Mouse (Mus musculus) neural tube, embryonic 15.5 days (tissue): ENCODE data around the gene Vav1. TPM values are rescaled to one million over a fixed set of nuclear protein-coding genes. Genes with fewer than 3 reads are reported as not detected.
A peak's percentile ranks its signal among the peaks of the same experiment; 100 is the strongest.
"Not testable (repeated sequence)": the region's sequence is repeated elsewhere in the genome, so short reads cannot be mapped to it uniquely, and the experiment has no call there.

ENCODE experiments used
- ATAC-seq: fragments of 200-750 bp; cut with Nextera tagmentation; 2 replicates; pipeline ENCODE4 v1.8.0; 2017; ENCODE audit warnings: mild to moderate bottlenecking, moderate TSS enrichment, moderate library complexity; ENCODE audit not compliant: low FRiP score
- H3K27ac ChIP-seq: fragments of 300-500 bp; sonication (generic); replicated peaks from 2 replicates; pipeline ENCODE4 v1.5.1; 2015; ENCODE audit warnings: mild to moderate bottlenecking, inconsistent platforms
- H3K27me3 ChIP-seq: fragments of 300-500 bp; sonication (generic); replicated peaks from 2 replicates; pipeline ENCODE4 v1.6.1; 2015; ENCODE audit warnings: inconsistent platforms
- H3K36me3 ChIP-seq: fragments of 300-500 bp; sonication (generic); 2 replicates; pipeline ENCODE4 v1.6.1; 2015; ENCODE audit warnings: inconsistent platforms
- H3K4me1 ChIP-seq: fragments of 300-500 bp; sonication (generic); 2 replicates; pipeline ENCODE4 v1.6.1; 2015; ENCODE audit warnings: inconsistent platforms
- H3K4me2 ChIP-seq: fragments of 300-500 bp; sonication (generic); 2 replicates; pipeline ENCODE4 v1.6.1; 2015; ENCODE audit warnings: inconsistent platforms, mild to moderate bottlenecking, moderate library complexity
- H3K4me3 ChIP-seq: fragments of 300-500 bp; sonication (generic); replicated peaks from 2 replicates; pipeline ENCODE4 v1.5.1; 2015; ENCODE audit warnings: mild to moderate bottlenecking, inconsistent platforms
- H3K9ac ChIP-seq: fragments of 300-500 bp; sonication (generic); replicated peaks from 2 replicates; pipeline ENCODE4 v1.6.1; 2015; ENCODE audit warnings: mild to moderate bottlenecking, inconsistent platforms
- H3K9me3 ChIP-seq: fragments of 300-500 bp; sonication (generic); replicated peaks from 2 replicates; pipeline ENCODE4 v1.6.1; 2016; ENCODE audit warnings: inconsistent platforms
- WGBS: fragments of 180-500 bp; shearing (Covaris S2); methylation state at CpG from one replicate; pipeline ENCODE4 v1.1.7; 2015; ENCODE audit warnings: mixed read lengths; 5-methylcytosine and 5-hydroxymethylcytosine counted together
- polyA plus RNA-seq: library from polyadenylated mRNA; unstranded; fragments of >200 nt; fragmentation: Nextera tagmentation; extraction: Ambion mirVana; gene quantifications from 2 replicates; pipeline ENCODE4 v1.2.1, GENCODE M21; 2015

The Vav1 gene
- polyA plus RNA-seq, 1 experiment from 2014 or later, result 1.6 TPM

DNA sequence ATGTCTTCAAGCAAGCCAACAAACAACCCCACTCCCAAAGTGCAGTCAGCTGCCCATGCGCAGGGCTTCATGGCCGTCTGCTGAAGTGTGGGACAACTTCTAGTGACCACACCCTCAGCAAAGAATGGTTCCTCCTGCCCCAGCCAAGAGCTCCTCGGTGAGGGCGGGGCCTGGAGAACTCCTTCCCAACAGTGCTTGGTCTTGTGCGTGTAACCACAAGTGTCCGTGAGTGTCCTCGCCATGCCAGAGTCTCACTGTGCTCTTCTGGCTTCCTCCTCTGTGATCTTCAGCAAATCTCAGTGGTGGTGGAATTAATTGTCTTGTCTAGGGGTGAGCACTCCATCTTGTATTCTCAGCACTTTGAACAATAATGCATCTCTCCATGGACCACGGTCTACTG, 52.1 kb downstream of the Vav1 start:
- Histone ChIP-seq H3K4me3 (no peak overlapping the region), H3K27ac (no peak overlapping the region), H3K9ac (no peak overlapping the region), H3K9me3 (no peaks in the 10 kb centered on the region), H3K36me3 (no peaks in the 10 kb centered on the region), H3K27me3 (no peaks in the 10 kb centered on the region), H3K4me1 (0 out of 2 replicates have a peak, but pooled peaks cover 4% of the 10 kb centered on the region), H3K4me2 (no peak overlapping the region)
- no peak for ATAC-seq
- WGBS, result 95% methylated on average over 8 of the region's 8 CpGs

DNA sequence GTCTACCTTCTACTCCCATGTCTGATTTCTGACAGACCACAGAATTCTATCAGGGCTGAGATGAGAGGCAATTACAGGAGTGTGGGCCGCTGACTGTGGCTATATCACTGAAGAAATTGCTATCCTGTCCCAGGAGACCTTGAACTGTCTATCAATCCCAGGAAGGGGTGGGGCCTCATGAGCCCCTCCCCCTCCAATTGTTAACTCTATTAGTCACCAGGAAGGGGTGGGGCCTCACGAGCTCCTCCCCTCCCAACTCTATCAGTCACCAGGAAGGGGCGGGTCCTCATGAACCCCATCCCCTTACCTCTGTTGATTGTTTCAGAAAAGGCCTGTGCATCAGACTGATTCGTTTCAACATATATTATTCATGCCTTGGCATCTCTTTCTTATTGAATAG, 53.3 kb downstream of the Vav1 start:
- Histone ChIP-seq H3K4me2 (no peak overlapping the region), H3K36me3 (no peaks in the 10 kb centered on the region), H3K9ac (no peak overlapping the region), H3K27me3 (no peaks in the 10 kb centered on the region), H3K27ac (no peak overlapping the region), H3K4me3 (no peak overlapping the region), H3K4me1 (0 out of 2 replicates have a peak, but pooled peaks cover 4% of the 10 kb centered on the region), H3K9me3 (no peaks in the 10 kb centered on the region)
- 75% methylated on average over 4 of the region's 4 CpGs for WGBS
- ATAC-seq, result no peak

GRCm38 (mm10) chr17:57334001-57334760, 55.3 kb downstream of the Vav1 start:
- Histone ChIP-seq H3K27ac (no peak overlapping the region), H3K4me3 (no peak overlapping the region), H3K4me1 (no peaks in the 10 kb centered on the region), H3K9me3 (no peaks in the 10 kb centered on the region), H3K36me3 (no peaks in the 10 kb centered on the region), H3K27me3 (no peaks in the 10 kb centered on the region), H3K9ac (no peak overlapping the region), H3K4me2 (peak overlapping the region; percentile 26)
- WGBS, result 71% methylated on average over 9 of the region's 9 CpGs
- 0 out of 2 replicates have a peak, but pooled peaks have one; percentile 20 for ATAC-seq

DNA sequence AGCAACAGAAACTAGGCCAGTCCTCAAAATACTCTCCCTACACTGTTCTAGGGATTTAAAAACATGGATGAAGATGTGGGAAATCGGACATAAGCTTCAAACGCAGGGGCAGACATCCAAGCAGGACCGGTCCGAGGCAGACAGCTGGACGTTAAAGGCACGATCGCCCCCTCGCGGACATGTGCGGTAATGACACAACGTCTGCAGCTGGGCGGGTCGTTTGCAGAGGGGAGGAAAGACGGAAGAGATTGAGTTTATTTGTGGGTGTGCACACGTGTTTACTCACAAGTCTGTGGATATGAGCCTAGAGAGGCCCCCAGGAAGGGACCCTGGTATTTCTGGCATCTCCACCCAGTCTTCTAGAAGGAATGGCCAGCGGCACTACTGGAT, 55.9 kb downstream of the Vav1 start:
- no peak overlapping the region for H3K27ac ChIP-seq
- no peaks in the 10 kb centered on the region for H3K36me3 ChIP-seq
- WGBS, result 8% methylated on average over 16 of the region's 16 CpGs
- H3K4me1 ChIP-seq, result no peaks in the 10 kb centered on the region
- ATAC-seq, result peak; percentile 55; the same call in 1 of the 2 replicates
- H3K9ac ChIP-seq, result no peak overlapping the region
- no peaks in the 10 kb centered on the region for H3K27me3 ChIP-seq
- H3K4me2 ChIP-seq, result peak overlapping the region; percentile 26
- no peak overlapping the region for H3K4me3 ChIP-seq
- no peaks in the 10 kb centered on the region for H3K9me3 ChIP-seq

- not testable (repeated sequence) for H3K9me3 ChIP-seq, H3K4me2 ChIP-seq, H3K27ac ChIP-seq, H3K27me3 ChIP-seq, H3K4me1 ChIP-seq, H3K36me3 ChIP-seq, H3K9ac ChIP-seq, H3K4me3 ChIP-seq
- WGBS, result 70% methylated on average over 9 of the region's 9 CpGs
- peak; percentile 20; the same call in 1 of the 2 replicates for ATAC-seq
Measured at GRCm38 (mm10) chr17:57335194-57335593, 56.3 kb downstream of the Vav1 start.

GRCm38 (mm10) chr17:57335673-57336303, 56.9 kb downstream of the Vav1 start:
- ATAC-seq, result peak; percentile 91
- 0 out of 2 replicates have a peak overlapping the region, but pooled peaks have one; percentile 17 for H3K9ac ChIP-seq
- no peaks in the 10 kb centered on the region for H3K9me3 ChIP-seq
- H3K27ac ChIP-seq, result no peak overlapping the region
- no peaks in the 10 kb centered on the region for H3K27me3 ChIP-seq
- 11% methylated on average over 11 of the region's 11 CpGs for WGBS
- no peaks in the 10 kb centered on the region for H3K36me3 ChIP-seq
- H3K4me3 ChIP-seq, result no peak overlapping the region
- H3K4me1 ChIP-seq, result no peaks in the 10 kb centered on the region
- peak overlapping the region; percentile 27 for H3K4me2 ChIP-seq

GRCm38 (mm10) chr17:57337996-57338395, 59.1 kb downstream of the Vav1 start:
- Histone ChIP-seq H3K4me2 (no peak overlapping the region), H3K27ac (no peak overlapping the region), H3K9ac (no peak overlapping the region), H3K4me1 (no peaks in the 10 kb centered on the region), H3K36me3 (no peaks in the 10 kb centered on the region), H3K27me3 (no peaks in the 10 kb centered on the region), H3K9me3 (no peaks in the 10 kb centered on the region), H3K4me3 (no peak overlapping the region)
- ATAC-seq, result no peak
- 82% methylated on average over 10 of the region's 10 CpGs for WGBS

DNA sequence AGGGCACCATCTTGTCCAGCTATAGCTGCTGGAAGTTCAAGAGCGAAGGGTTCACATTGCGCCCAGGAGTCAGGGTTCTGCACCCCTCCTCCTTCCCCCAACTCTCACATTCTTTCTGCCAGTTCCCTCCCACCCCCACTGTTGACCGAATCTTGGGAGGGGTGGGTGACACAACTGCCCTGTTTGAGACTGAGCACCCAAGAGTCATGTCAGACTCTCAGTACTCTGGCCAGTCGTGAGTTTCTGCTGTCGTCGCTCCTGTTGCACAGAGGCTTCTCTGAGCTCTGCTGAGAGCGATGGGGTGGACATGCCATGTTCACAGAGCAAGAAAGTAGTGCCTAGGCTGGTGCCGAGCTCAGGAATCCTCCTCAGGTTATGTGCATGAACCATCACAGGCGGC, 60.4 kb downstream of the Vav1 start:
- Histone ChIP-seq H3K4me2 (no peak overlapping the region), H3K9me3 (no peaks in the 10 kb centered on the region), H3K36me3 (no peaks in the 10 kb centered on the region), H3K4me1 (no peaks in the 10 kb centered on the region), H3K27me3 (no peaks in the 10 kb centered on the region), H3K4me3 (no peak overlapping the region), H3K27ac (no peak overlapping the region), H3K9ac (no peak overlapping the region)
- ATAC-seq, result no peak
- WGBS, result 79% methylated on average over 9 of the region's 9 CpGs

GRCm38 (mm10) chr17:57341568-57341967, 62.7 kb downstream of the Vav1 start:
- no peaks in the 10 kb centered on the region for H3K9me3 ChIP-seq
- H3K4me1 ChIP-seq, result no peaks in the 10 kb centered on the region
- no peak overlapping the region for H3K27ac ChIP-seq
- H3K27me3 ChIP-seq, result no peaks in the 10 kb centered on the region
- H3K36me3 ChIP-seq, result no peaks in the 10 kb centered on the region
- ATAC-seq, result no peak
- WGBS, result 84% methylated on average over 4 of the region's 4 CpGs
- no peak overlapping the region for H3K4me2 ChIP-seq
- H3K4me3 ChIP-seq, result no peak overlapping the region
- no peak overlapping the region for H3K9ac ChIP-seq

- H3K4me2 ChIP-seq, result no peak overlapping the region
- ATAC-seq, result no peak
- no peaks in the 10 kb centered on the region for H3K9me3 ChIP-seq
- WGBS, result 78% methylated on average over 2 of the region's 2 CpGs
- no peaks in the 10 kb centered on the region for H3K27me3 ChIP-seq
- no peak overlapping the region for H3K27ac ChIP-seq
- H3K36me3 ChIP-seq, result no peaks in the 10 kb centered on the region
- H3K4me3 ChIP-seq, result no peak overlapping the region
- no peak overlapping the region for H3K9ac ChIP-seq
- no peaks in the 10 kb centered on the region for H3K4me1 ChIP-seq
Measured at GRCm38 (mm10) chr17:57344029-57344707, 65.3 kb downstream of the Vav1 start.

GRCm38 (mm10) chr17:57347017-57347416, 68.1 kb downstream of the Vav1 start:
- no peak overlapping the region for H3K9ac ChIP-seq
- H3K9me3 ChIP-seq, result no peaks in the 10 kb centered on the region
- WGBS, result 76% methylated on average over 6 of the region's 6 CpGs
- H3K4me1 ChIP-seq, result no peaks in the 10 kb centered on the region
- H3K4me2 ChIP-seq, result no peak overlapping the region
- no peaks in the 10 kb centered on the region for H3K36me3 ChIP-seq
- no peak for ATAC-seq
- no peak overlapping the region for H3K27ac ChIP-seq
- H3K4me3 ChIP-seq, result no peak overlapping the region
- no peaks in the 10 kb centered on the region for H3K27me3 ChIP-seq

DNA sequence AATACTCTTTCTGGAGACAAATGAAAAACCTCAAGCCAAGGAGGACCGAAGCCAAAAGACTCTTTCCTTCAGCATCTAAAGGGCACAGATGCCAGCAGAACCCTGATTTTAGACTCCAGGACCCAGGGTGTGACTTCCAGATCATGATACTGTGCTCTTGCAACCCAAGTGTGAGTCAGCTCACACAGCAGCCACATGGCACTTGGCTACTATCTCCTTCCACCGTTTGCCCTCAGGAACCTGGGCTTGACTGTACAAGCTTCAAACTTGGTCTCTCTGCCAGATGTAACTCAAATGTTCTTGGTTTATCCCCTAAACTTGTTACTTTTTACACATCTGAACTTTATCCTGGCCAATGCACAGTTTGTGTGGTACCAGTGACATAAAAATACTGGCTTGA, 68.9 kb downstream of the Vav1 start:
- ATAC-seq, result no peak
- Histone ChIP-seq H3K4me3 (no peak overlapping the region), H3K36me3 (no peaks in the 10 kb centered on the region), H3K4me2 (no peak overlapping the region), H3K27ac (no peak overlapping the region), H3K27me3 (no peaks in the 10 kb centered on the region), H3K9ac (no peak overlapping the region), H3K9me3 (no peaks in the 10 kb centered on the region), H3K4me1 (no peaks in the 10 kb centered on the region)
- 89% methylated on average over 2 of the region's 2 CpGs for WGBS
